Comparison of ENCODE assay signal across 9 mouse cellular contexts in the genomic region with DNA sequence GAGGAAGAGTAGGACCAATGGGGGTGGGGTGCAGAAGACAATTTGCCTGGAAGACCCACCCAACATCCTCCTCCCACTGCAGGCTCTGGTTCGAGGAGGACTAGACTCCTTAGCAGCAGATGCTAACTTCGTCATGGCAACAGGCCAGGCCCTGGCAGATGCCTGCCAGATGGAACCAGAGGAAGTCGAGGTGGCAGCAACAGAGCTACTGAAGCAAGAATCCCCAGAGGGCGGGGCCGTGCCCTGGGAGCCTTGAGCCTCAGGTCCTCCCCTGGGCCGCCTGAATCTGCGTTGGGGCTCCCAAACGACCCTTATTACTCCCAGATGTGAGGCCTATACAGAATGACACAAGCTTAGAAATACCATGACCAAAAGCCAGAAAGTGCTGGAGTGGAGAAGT. TPM values are rescaled to one million over a fixed set of nuclear protein-coding genes. Genes with fewer than 3 reads are reported as not detected.
DNase-seq lines count a peak whose midpoint lies in the region; ATAC-seq and TF ChIP-seq lines count a peak whose summit lies in the region.
"Had no signal": no experiment of that assay in that cellular context is flagged by ENCODE, and none has a peak within 500 bp of the region (broad histone marks: within the 10 kb centered on the region; RNA-seq: fewer than 3 reads in every experiment).

No protein-coding gene starts in this region.

- DNase-seq in lung, embryonic 14.5 days: peak; percentile 44
- no peak for DNase-seq in lung, postnatal 0 days (ENCODE audit: low spot score)
- peak; percentile 73 to 82 for DNase-seq in spleen, postnatal 4 days (ENCODE audit: low spot score in 2 of 2)
- DNase-seq in adrenal gland, postnatal 25 days: no peak
- DNase-seq in adrenal gland, adult (ENCODE audit: inconsistent age in 2 of 2, low spot score in 1 of 2): no peak

- TF ChIP-seq EP300 in lung, postnatal 0 days (IDR thresholded peaks at IDR 0.05): no peak

- no peak for ATAC-seq in lung, embryonic 14.5 days (ENCODE audit: insufficient read depth)
- no peak; the same call in 1 of the 2 replicates for ATAC-seq in lung, postnatal 0 days
- ATAC-seq in embryonic facial prominence, embryonic 13.5 days (ENCODE audit: insufficient number of reproducible peaks, insufficient read depth, low FRiP score, low TSS enrichment, low read depth): 0 out of 2 replicates have a peak, but pooled peaks have one; percentile 16
- ATAC-seq in hematopoietic stem cell, adult 5-6 weeks (replicated peaks in 1 of 2; ENCODE audit: insufficient read depth in 1 of 2, low FRiP score in 2 of 2, low TSS enrichment in 1 of 2, low read depth in 1 of 2, poor library complexity in 2 of 2, severe bottlenecking in 2 of 2): peak; percentile 72
- ATAC-seq in megakaryocyte, adult 5-6 weeks (ENCODE audit: poor library complexity, severe bottlenecking): peak; percentile 83

- H3K4me1 ChIP-seq in lung, embryonic 14.5 days (ENCODE audit: insufficient read depth): no peaks in the 10 kb centered on the region
- H3K4me1 ChIP-seq in lung, postnatal 0 days (ENCODE audit: insufficient read depth, low read depth, low read length): no peaks in the 10 kb centered on the region
- H3K4me1 ChIP-seq in embryonic facial prominence, embryonic 13.5 days: peaks cover 20% of the 10 kb centered on the region
- H3K4me1 ChIP-seq: heart, embryonic 15.5 days had no signal

- H3K9me3 ChIP-seq in lung, embryonic 14.5 days (ENCODE audit: low read depth, low read length): no peaks in the 10 kb centered on the region
- H3K9me3 ChIP-seq in lung, postnatal 0 days (ENCODE audit: low read length): no peaks in the 10 kb centered on the region
- no peaks in the 10 kb centered on the region for H3K9me3 ChIP-seq in embryonic facial prominence, embryonic 13.5 days
- H3K9me3 ChIP-seq: heart, embryonic 15.5 days had no signal

- H3K4me3 ChIP-seq in lung, embryonic 14.5 days (ENCODE audit: low read depth, low read length): no peak overlapping the region
- H3K4me3 ChIP-seq in lung, postnatal 0 days (ENCODE audit: low read depth, low read length): no peak overlapping the region
- no peak overlapping the region for H3K4me3 ChIP-seq in embryonic facial prominence, embryonic 13.5 days
- H3K4me3 ChIP-seq: heart, embryonic 15.5 days had no signal

- H3K36me3 ChIP-seq in lung, embryonic 14.5 days (ENCODE audit: insufficient read depth): no peaks in the 10 kb centered on the region
- no peaks in the 10 kb centered on the region for H3K36me3 ChIP-seq in lung, postnatal 0 days (ENCODE audit: insufficient read depth, low read length)
- H3K36me3 ChIP-seq in embryonic facial prominence, embryonic 13.5 days: no peaks in the 10 kb centered on the region
- H3K36me3 ChIP-seq: heart, embryonic 15.5 days had no signal

- H3K27me3 ChIP-seq in lung, embryonic 14.5 days (ENCODE audit: insufficient read depth, low read length): no peaks in the 10 kb centered on the region
- H3K27me3 ChIP-seq in lung, postnatal 0 days (replicated peaks; ENCODE audit: insufficient read depth, low read length): no peaks in the 10 kb centered on the region
- H3K27me3 ChIP-seq in embryonic facial prominence, embryonic 13.5 days: no peaks in the 10 kb centered on the region

- H3K4me2 ChIP-seq in lung, embryonic 14.5 days: no peak overlapping the region
- H3K4me2 ChIP-seq in lung, postnatal 0 days (replicated peaks; ENCODE audit: low read depth, low read length): no peak overlapping the region
- H3K4me2 ChIP-seq in embryonic facial prominence, embryonic 13.5 days: no peak overlapping the region
- H3K4me2 ChIP-seq: heart, embryonic 15.5 days had no signal

- H3K9ac ChIP-seq in lung, embryonic 14.5 days: no peak overlapping the region
- H3K9ac ChIP-seq in lung, postnatal 0 days (replicated peaks; ENCODE audit: low read depth): no peak overlapping the region
- no peak overlapping the region for H3K9ac ChIP-seq in embryonic facial prominence, embryonic 13.5 days
- H3K9ac ChIP-seq: heart, embryonic 15.5 days had no signal

- no peak overlapping the region for H3K27ac ChIP-seq in lung, embryonic 14.5 days (ENCODE audit: low read depth)
- no peak overlapping the region for H3K27ac ChIP-seq in lung, postnatal 0 days (ENCODE audit: low read length)
- H3K27ac ChIP-seq in embryonic facial prominence, embryonic 13.5 days: 0 out of 2 replicates have a peak overlapping the region, but pooled peaks have one; percentile 33
- H3K27ac ChIP-seq: heart, embryonic 15.5 days had no signal

- TF ChIP-seq CTCF in lung, embryonic 14.5 days (IDR thresholded peaks at IDR 0.05; ENCODE audit: low read depth): no peak
- no peak for TF ChIP-seq CTCF in lung, postnatal 0 days (IDR thresholded peaks at IDR 0.05)

- WGBS in lung, embryonic 14.5 days: 38% methylated on average over 8 of the region's 8 CpGs
- WGBS in lung, postnatal 0 days: 56% methylated on average over 8 of the region's 8 CpGs
- 16% methylated on average over 8 of the region's 8 CpGs for WGBS in embryonic facial prominence, embryonic 13.5 days

RNA-seq across cellular contexts. Expression of a gene that starts 12.3 kb away (rescaled TPM):
- polyA plus RNA-seq in lung, embryonic 14.5 days (2014; fragmentation: Nextera tagmentation; extraction: Ambion mirVana): 3.8 and 4.1 TPM in 2 replicates
- 0.85 and 0.87 TPM in 2 replicates for polyA plus RNA-seq in lung, postnatal 0 days (2015; fragmentation: Nextera tagmentation; extraction: Ambion mirVana)
- 4.7 TPM in 2 replicates for polyA plus RNA-seq in embryonic facial prominence, embryonic 13.5 days (2015; fragmentation: Nextera tagmentation; extraction: Ambion mirVana)
- total RNA-seq in hematopoietic stem cell, adult 5-6 weeks (2017): 19.9 and 26.1 TPM in 2 replicates
- 41.1 and 48.0 TPM in 2 replicates for total RNA-seq in megakaryocyte, adult 5-6 weeks (2015)
- 36.3 and 46.1 TPM in 2 replicates for total RNA-seq in megakaryocyte, adult 5-6 weeks (2017)
- 3.2 and 4.6 TPM in 2 replicates for total RNA-seq in adrenal gland, postnatal 25 days (2021)

Comparison
In these comparisons a context has a peak if more than half of its experiments do, and no peak if none do; other contexts are left out.
1. DNase-seq: peak in lung, embryonic 14.5 days (single experiment) and spleen, postnatal 4 days (2 of 2); none in lung, postnatal 0 days (single experiment), adrenal gland, postnatal 25 days (single experiment) and adrenal gland, adult (0 of 2).
2. ATAC-seq: peak in embryonic facial prominence, embryonic 13.5 days (single experiment), hematopoietic stem cell, adult 5-6 weeks (2 of 2) and megakaryocyte, adult 5-6 weeks (single experiment); none in lung, embryonic 14.5 days (single experiment) and lung, postnatal 0 days (single experiment).